Mouse (Mus musculus): ENCODE data around the gene Rac1.

Rac1 gene

GRCm38 (mm10) chr5:143493163-143493562, 34.7 kb downstream of the Rac1 start:
- DNase-seq (ENCODE audit: low read depth, low spot score): no peak

- DNase-seq (ENCODE audit: low read depth, low spot score): peak; percentile 76
Measured at GRCm38 (mm10) chr5:143491736-143492135, 36.1 kb downstream of the Rac1 start.

GRCm38 (mm10) chr5:143489749-143490342, 38.0 kb downstream of the Rac1 start:
- no peak for DNase-seq (ENCODE audit: low read depth, low spot score)

GRCm38 (mm10) chr5:143487998-143488397, 39.8 kb downstream of the Rac1 start:
- no peak for DNase-seq (ENCODE audit: low read depth, low spot score)

GRCm38 (mm10) chr5:143487193-143487592, 40.6 kb downstream of the Rac1 start:
- no peak for DNase-seq (ENCODE audit: low read depth, low spot score)

GRCm38 (mm10) chr5:143484955-143485354, 42.9 kb downstream of the Rac1 start:
- no peak for DNase-seq (ENCODE audit: low read depth, low spot score)

- no peak for DNase-seq (ENCODE audit: low read depth, low spot score)
Measured at GRCm38 (mm10) chr5:143477901-143478300, 49.9 kb downstream of the Rac1 start.

- no peak for DNase-seq (ENCODE audit: low read depth, low spot score)
Measured at GRCm38 (mm10) chr5:143476013-143476412, 51.8 kb downstream of the Rac1 start.

GRCm38 (mm10) chr5:143475153-143475844, 52.5 kb downstream of the Rac1 start:
- DNase-seq (ENCODE audit: low read depth, low spot score): no peak

- DNase-seq (ENCODE audit: low read depth, low spot score): no peak
Measured at GRCm38 (mm10) chr5:143471953-143472618, 55.8 kb downstream of the Rac1 start.

- DNase-seq (ENCODE audit: low read depth, low spot score): no peak
Measured at GRCm38 (mm10) chr5:143471165-143471546, 56.7 kb downstream of the Rac1 start.

- DNase-seq (ENCODE audit: low read depth, low spot score): no peak
Measured at GRCm38 (mm10) chr5:143470421-143471164, 57.2 kb downstream of the Rac1 start.

GRCm38 (mm10) chr5:143469628-143470027, 58.2 kb downstream of the Rac1 start:
- no peak for DNase-seq (ENCODE audit: low read depth, low spot score)

- DNase-seq (ENCODE audit: low read depth, low spot score): no peak
Measured at GRCm38 (mm10) chr5:143467931-143468330, 59.9 kb downstream of the Rac1 start.

GRCm38 (mm10) chr5:143466891-143467669, 60.8 kb downstream of the Rac1 start:
- no peak for DNase-seq (ENCODE audit: low read depth, low spot score)

GRCm38 (mm10) chr5:143465156-143466085, 62.4 kb downstream of the Rac1 start:
- peak; percentile 7 for DNase-seq (ENCODE audit: low read depth, low spot score)

GRCm38 (mm10) chr5:143464757-143465118, 63.1 kb downstream of the Rac1 start:
- DNase-seq (ENCODE audit: low read depth, low spot score): no peak

- DNase-seq (ENCODE audit: low read depth, low spot score): peak; percentile 85
Measured at GRCm38 (mm10) chr5:143464100-143464756, 63.6 kb downstream of the Rac1 start, which contains the start of gene Daglb. Daglb (plus strand) TSS chr5:143464584.

GRCm38 (mm10) chr5:143463671-143464070, 64.2 kb downstream of the Rac1 start:
- DNase-seq (ENCODE audit: low read depth, low spot score): no peak

Measured in R1 (cell line).